Mouse (Mus musculus) C2C12 (cell line): Measurements from ENCODE around the gene Serpine2. TPM values are rescaled to one million over a fixed set of nuclear protein-coding genes. Genes with fewer than 3 reads are reported as not detected.

Experiments
- H3K27me3 ChIP-seq: one replicate; pipeline ENCODE4 v1.6.1; 2011; ENCODE audit not compliant: control insufficient read depth, insufficient read depth, insufficient read length
- H3K36me3 ChIP-seq: one replicate; pipeline ENCODE4 v1.6.1; 2011; ENCODE audit not compliant: control insufficient read depth, insufficient read depth
- H3K4me3 ChIP-seq: one replicate; pipeline ENCODE4 v1.5.1; 2011; ENCODE audit warnings: mild to moderate bottlenecking, control low read depth; ENCODE audit not compliant: poor library complexity, insufficient read depth, severe bottlenecking
- H3K79me2 ChIP-seq: one replicate; pipeline ENCODE4 v1.6.1; 2011; ENCODE audit not compliant: control insufficient read depth, insufficient read depth
- H3K79me3 ChIP-seq: one replicate; pipeline ENCODE4 v1.6.1; 2011; ENCODE audit warnings: low read depth, control low read depth
- H3ac ChIP-seq: one replicate; pipeline ENCODE3; 2011; ENCODE audit warnings: low read depth; ENCODE audit not compliant: control insufficient read depth, insufficient read length
- CEBPB ChIP-seq: IDR thresholded peaks from one replicate; pipeline ENCODE4 v1.6.1; 2011; ENCODE audit warnings: low read depth, mild to moderate bottlenecking, control low read depth, moderate library complexity
- CTCF ChIP-seq: IDR thresholded peaks from one replicate; pipeline ENCODE4 v1.5.1; 2011; ENCODE audit not compliant: control insufficient read depth, insufficient read depth, insufficient read length
- FOSL1 ChIP-seq: IDR thresholded peaks from one replicate; pipeline ENCODE4 v1.8.0; 2011; ENCODE audit warnings: mild to moderate bottlenecking, low read length; ENCODE audit not compliant: poor library complexity, insufficient read depth, severe bottlenecking
- MAX ChIP-seq: IDR thresholded peaks from one replicate; pipeline ENCODE4 v1.6.1; 2011; ENCODE audit warnings: mild to moderate bottlenecking, control low read depth
- MYOD1 ChIP-seq: IDR thresholded peaks from one replicate; pipeline ENCODE4 v1.6.1; 2011; ENCODE audit warnings: low read depth; ENCODE audit not compliant: control insufficient read depth, insufficient read length
- MYOG ChIP-seq: IDR thresholded peaks from one replicate; pipeline ENCODE4 v1.6.1; 2011; ENCODE audit not compliant: control insufficient read depth, insufficient read length; ENCODE audit errors: extremely low read depth
- USF1 ChIP-seq: IDR thresholded peaks from one replicate; pipeline ENCODE4 v1.6.1; 2011; ENCODE audit warnings: low read depth, mild to moderate bottlenecking, control low read depth, moderate library complexity
- polyA plus RNA-seq: library from polyadenylated mRNA; unstranded; fragments of >200 nt; fragmentation: generic; extraction: Trizol; gene quantifications from one replicate; pipeline ENCODE4 v1.2.1, GENCODE M21; 2012; ENCODE audit warnings: missing spikeins

The Serpine2 gene
- polyA plus RNA-seq, 1 experiment: 46.4 TPM

DNA sequence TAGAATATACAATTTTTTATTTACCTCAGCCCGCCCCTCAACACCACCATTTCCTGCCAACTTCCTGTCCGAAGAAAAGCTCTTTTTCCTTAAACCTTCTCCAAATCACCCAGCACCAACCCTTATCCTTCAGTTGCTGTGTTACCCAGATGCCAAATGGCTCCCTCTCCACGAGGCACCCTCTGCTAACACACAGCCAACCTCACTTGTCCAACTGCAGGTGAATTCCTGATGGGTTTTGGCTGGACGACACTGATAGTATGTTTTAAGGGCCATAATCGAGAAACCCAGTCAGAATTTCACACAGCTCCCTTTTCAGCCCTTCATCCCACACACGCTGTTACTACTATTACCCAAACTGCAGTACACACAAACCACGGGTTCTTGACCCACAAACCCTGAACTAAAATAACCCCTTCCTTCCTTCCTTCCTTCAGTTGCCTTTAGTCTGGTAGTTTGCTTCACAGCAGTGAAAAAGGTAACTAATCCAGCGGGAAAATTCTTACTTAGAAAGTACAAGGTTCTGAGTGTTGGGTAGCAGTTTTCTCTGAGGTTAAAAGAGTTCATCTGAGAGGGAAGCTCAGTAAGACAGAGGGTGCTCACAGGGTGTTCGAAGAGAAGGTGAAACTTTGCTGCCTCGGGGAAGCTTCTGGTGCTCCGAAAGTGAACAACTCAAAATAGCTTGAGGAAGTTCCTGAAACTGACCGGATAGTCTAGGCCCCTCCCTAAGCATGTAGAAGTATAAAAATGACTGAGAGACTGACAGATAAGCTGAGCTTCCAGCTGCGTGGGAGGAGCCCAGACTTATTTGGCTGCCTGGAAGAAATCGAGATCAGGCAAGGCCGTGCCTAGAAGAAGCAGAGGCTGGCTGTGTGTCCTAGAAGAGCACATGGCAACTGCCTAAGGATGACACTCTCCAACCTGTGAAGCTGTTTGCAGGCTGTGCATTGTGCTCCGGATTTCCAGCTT lies 98.4 kb downstream of the Serpine2 start:
- Histone ChIP-seq H3K79me2 (peaks cover 30% of the 10 kb centered on the region), H3K36me3 (no peaks in the 10 kb centered on the region), H3ac (no peak overlapping the region), H3K79me3 (peaks cover 9% of the 10 kb centered on the region), H3K4me3 (peak overlapping the region; percentile 89), H3K27me3 (no peaks in the 10 kb centered on the region)
- TF ChIP-seq MYOG: no peak
- TF ChIP-seq FOSL1: no peak
- no peak for TF ChIP-seq CEBPB
- no peak for TF ChIP-seq MAX
- no peak for TF ChIP-seq USF1
- no peak for TF ChIP-seq MYOD1
- TF ChIP-seq CTCF: no peak

DNA sequence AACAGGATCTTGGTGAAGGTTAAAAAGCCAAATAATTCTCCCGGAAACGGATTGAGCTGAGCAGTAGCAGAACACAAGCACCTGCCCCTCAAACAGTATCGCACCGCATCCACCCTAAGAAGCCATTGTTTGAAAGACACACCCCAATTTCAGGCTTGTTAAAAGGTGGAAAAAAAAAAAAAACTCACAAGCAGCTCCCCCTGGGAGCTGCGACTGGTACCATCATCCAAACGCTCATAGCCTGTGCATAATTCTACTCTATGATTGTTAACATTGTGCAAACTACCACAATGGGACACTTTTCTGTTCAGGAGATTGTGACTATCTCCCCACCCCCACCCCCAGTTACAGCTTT lies 99.1 kb downstream of the Serpine2 start:
- TF ChIP-seq MYOD1 (no peak), CTCF (no peak), MYOG (no peak), FOSL1 (no peak), CEBPB (no peak), MAX (no peak), USF1 (no peak)
- H3ac ChIP-seq: peak overlapping the region; percentile 34
- peak overlapping the region; percentile 89 for H3K4me3 ChIP-seq
- H3K79me3 ChIP-seq: peaks cover 9% of the 10 kb centered on the region
- no peaks in the 10 kb centered on the region for H3K27me3 ChIP-seq
- H3K36me3 ChIP-seq: no peaks in the 10 kb centered on the region
- peaks cover 37% of the 10 kb centered on the region for H3K79me2 ChIP-seq

DNA sequence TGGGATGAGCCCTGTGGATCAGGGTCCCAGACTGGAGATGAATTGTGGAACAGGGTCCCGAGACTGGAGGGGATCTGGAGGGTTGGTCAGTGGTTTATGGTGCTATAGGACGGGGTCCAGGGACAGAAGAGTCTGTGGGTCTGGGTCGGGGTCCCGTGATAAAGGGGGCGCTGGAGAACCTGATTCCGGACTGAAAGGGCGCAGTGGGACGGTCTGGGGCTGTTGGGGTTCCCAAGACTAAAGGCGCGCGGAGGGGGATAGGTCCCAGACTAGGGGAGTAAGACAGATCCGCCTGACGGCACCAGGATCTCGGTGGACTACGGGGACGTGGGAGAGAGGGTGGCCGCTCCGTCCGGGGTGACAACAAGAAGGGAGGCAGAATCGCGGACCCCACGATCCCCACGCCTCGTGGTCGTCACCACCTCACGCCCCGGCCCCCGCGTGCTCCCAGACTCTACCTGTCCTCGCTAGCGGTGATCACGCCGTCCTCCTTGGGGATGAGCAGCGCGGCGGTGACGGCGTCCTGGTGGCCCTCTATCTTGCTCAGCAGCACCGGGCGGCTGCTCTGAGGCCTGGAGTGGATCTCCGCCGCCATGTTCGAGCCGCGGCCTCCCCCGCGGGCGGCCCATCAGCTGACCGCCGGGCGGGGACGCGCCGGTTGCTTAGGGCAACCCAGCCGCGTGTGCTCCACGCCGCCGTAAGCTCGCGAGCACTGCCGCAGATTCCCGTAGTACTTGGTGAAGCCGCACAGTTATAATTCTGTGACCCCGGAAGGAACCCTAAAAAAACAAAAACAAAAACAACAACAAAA lies 99.7 kb downstream of the Serpine2 start:
- Histone ChIP-seq H3ac (peak overlapping the region; percentile 93), H3K79me3 (peaks cover 12% of the 10 kb centered on the region), H3K4me3 (peak overlapping the region; percentile 89), H3K36me3 (no peaks in the 10 kb centered on the region), H3K27me3 (no peaks in the 10 kb centered on the region), H3K79me2 (peaks cover 43% of the 10 kb centered on the region)
- TF ChIP-seq FOSL1: no peak
- no peak for TF ChIP-seq CTCF
- TF ChIP-seq CEBPB: no peak
- TF ChIP-seq MYOD1: no peak
- no peak for TF ChIP-seq MAX
- peak; percentile 66 for TF ChIP-seq USF1

DNA sequence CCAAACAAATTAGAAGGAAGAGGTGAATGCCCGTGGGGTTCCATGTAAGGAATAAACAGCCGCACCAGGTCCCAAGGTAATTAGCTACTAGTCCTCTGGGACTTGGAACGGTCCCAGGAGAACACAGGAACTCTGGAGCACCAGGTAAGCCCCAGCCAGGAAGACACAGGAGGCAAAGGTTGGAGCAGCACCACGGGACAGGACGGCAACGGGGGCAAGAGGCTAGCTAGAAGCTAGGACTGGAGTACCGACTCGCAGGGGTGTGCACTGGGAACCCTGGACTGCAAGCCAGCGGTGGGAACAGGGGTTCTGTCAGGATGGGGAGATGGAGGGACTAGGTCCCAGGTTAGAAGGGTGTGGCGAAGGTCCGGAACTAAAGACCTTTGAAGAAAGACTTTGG lies 100.3 kb downstream of the Serpine2 start:
- Histone ChIP-seq H3K27me3 (no peaks in the 10 kb centered on the region), H3K79me2 (peaks cover 49% of the 10 kb centered on the region), H3K36me3 (no peaks in the 10 kb centered on the region), H3K4me3 (peak overlapping the region; percentile 89), H3ac (peak overlapping the region; percentile 93), H3K79me3 (peaks cover 13% of the 10 kb centered on the region)
- no peak for TF ChIP-seq FOSL1
- no peak for TF ChIP-seq MYOG
- no peak for TF ChIP-seq MYOD1
- no peak for TF ChIP-seq CEBPB
- TF ChIP-seq USF1: no peak
- TF ChIP-seq MAX: no peak

DNA sequence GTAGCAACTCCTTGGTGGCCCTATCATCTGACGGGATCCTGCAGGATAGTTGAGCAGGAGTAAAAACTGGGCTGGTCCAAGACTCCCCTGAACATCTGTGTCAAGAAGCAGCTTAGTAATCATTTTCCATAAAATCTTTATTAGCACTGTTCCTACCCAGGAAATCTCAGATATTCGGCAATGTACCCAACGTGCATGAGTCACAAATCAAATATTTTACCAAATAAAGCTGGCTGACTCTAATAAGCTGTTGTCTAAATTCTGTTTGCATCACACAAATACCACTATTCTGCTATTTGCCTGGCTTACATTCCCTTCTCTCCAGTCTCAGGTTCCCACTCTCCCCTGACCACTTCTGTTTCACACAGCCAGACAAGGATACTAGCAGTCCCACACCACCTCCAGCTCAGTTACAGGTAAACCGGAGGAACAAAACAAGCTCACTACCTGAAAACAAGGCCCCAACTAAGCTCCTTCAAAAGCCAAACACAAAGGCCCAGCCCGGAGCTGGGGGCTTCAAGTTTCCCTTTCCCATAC lies 101.5 kb downstream of the Serpine2 start:
- Histone ChIP-seq H3K79me3 (peaks cover 15% of the 10 kb centered on the region), H3K4me3 (no peak overlapping the region), H3ac (no peak overlapping the region), H3K79me2 (peaks cover 52% of the 10 kb centered on the region), H3K36me3 (no peaks in the 10 kb centered on the region), H3K27me3 (no peaks in the 10 kb centered on the region)
- TF ChIP-seq MAX: no peak
- no peak for TF ChIP-seq FOSL1
- no peak for TF ChIP-seq CEBPB
- no peak for TF ChIP-seq CTCF
- TF ChIP-seq USF1: no peak
- TF ChIP-seq MYOD1: no peak
